Mouse (Mus musculus): ENCODE measurements around the gene Dennd4b.

DNA sequence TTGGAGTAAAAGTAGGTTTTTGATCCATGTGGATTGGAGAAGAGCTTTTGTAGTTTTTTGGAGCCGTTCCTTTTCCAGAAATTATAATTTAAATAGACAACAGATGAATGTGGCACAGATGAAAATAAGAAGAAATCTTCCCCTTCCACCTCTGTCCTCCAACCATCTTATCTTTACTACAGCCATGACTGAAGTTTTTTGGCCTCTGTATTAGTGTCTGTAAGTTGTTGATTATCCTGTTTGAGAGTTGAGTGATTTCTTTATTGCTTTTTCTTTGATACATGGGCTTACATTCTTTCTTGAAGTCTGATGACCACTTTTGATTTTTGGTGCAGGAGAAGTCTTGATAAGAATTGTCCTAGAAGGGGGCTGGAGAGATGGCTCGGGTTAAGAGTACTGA lies 29.7 kb downstream of the Dennd4b start:
- no peak for TF ChIP-seq TAL1 (conservative IDR thresholded peaks at IDR 0.05; ENCODE audit: low read depth, low read length)
- no peak for TF ChIP-seq CTCF (IDR thresholded peaks at IDR 0.05; ENCODE audit: low read depth, low read length)
- TF ChIP-seq GATA1 (IDR thresholded peaks at IDR 0.05; ENCODE audit: borderline replicate concordance, low read length): no peak
- no peak for TF ChIP-seq GATA2 (IDR thresholded peaks at IDR 0.05; ENCODE audit: borderline replicate concordance, low read depth, low read length)

Data from G1E (cell line).